Mouse (Mus musculus): Measurements from ENCODE around the gene 6430550D23Rik. TPM values are rescaled to one million over a fixed set of nuclear protein-coding genes. Genes with fewer than 3 reads are reported as not detected.

Gene 6430550D23Rik
- polyA plus RNA-seq, 1 experiment, result 0.09 TPM

DNA sequence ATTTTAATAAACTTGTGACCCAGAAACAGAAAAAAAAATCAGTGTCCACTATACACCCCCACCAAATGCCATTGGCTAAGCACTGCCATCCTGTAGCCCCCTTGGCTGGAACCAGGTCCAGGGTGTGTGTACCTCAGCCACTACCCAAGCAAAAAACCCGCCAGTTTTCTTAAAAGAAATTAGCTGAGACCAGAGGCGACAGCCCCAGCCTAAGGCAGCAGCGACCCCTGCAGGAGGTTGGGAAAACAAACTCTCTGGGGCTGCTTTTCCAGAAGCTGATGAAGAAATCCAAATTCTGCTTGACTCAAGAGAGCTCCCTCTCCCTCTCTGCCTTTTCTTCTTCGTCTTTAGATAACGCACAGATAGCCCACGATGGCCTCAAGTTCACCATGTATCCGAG, 61.7 kb downstream of the 6430550D23Rik start:
- no peak for TF ChIP-seq MYOG (IDR thresholded peaks at IDR 0.05; ENCODE audit: control insufficient read depth, extremely low read depth, insufficient read length)
- no peak for TF ChIP-seq MAX (IDR thresholded peaks at IDR 0.05)
- TF ChIP-seq FOSL1 (IDR thresholded peaks at IDR 0.05; ENCODE audit: insufficient read depth, low read length, poor library complexity, severe bottlenecking), result no peak
- TF ChIP-seq CTCF (IDR thresholded peaks at IDR 0.05; ENCODE audit: control insufficient read depth, insufficient read depth, insufficient read length), result peak; percentile 19
- no peak for TF ChIP-seq MYOD1 (IDR thresholded peaks at IDR 0.05; ENCODE audit: control insufficient read depth, insufficient read length, low read depth)
- TF ChIP-seq USF1 (IDR thresholded peaks at IDR 0.05; ENCODE audit: low read depth), result no peak
- peak; percentile 22 for TF ChIP-seq CEBPB (IDR thresholded peaks at IDR 0.05; ENCODE audit: low read depth)
- H3K27me3 ChIP-seq (ENCODE audit: control insufficient read depth, insufficient read depth, insufficient read length), result no peaks in the 10 kb centered on the region
- H3ac ChIP-seq (ENCODE audit: control insufficient read depth, insufficient read length, low read depth), result no peak overlapping the region
- H3K36me3 ChIP-seq (ENCODE audit: control insufficient read depth, insufficient read depth), result no peaks in the 10 kb centered on the region
- H3K79me2 ChIP-seq (ENCODE audit: control insufficient read depth, insufficient read depth), result no peaks in the 10 kb centered on the region
- no peaks in the 10 kb centered on the region for H3K79me3 ChIP-seq (ENCODE audit: low read depth)
- no peak overlapping the region for H3K4me3 ChIP-seq (ENCODE audit: insufficient read depth, poor library complexity, severe bottlenecking)

DNA sequence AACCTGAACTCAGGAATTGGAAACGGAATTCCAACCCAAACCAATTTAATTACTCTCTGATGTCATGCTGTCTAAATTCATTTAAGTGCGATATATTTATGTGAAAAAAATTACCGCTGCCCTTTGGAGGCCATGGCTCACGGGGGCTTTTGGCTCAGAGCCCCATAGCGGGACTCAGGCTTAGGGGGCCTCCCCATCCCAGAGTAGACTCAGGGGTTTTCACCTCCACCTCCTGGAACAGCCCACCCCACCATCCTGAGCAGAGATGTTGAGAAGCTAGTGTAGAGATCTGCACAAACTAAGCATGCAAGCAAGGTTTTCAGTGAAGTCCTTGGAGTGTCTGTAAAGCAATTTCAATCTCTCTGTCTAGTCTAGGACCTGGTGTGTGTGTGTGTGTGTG, 62.2 kb downstream of the 6430550D23Rik start:
- no peak for TF ChIP-seq FOSL1 (IDR thresholded peaks at IDR 0.05; ENCODE audit: insufficient read depth, low read length, poor library complexity, severe bottlenecking)
- TF ChIP-seq USF1 (IDR thresholded peaks at IDR 0.05; ENCODE audit: low read depth), result no peak
- TF ChIP-seq CTCF (IDR thresholded peaks at IDR 0.05; ENCODE audit: control insufficient read depth, insufficient read depth, insufficient read length), result no peak
- no peak for TF ChIP-seq MYOG (IDR thresholded peaks at IDR 0.05; ENCODE audit: control insufficient read depth, extremely low read depth, insufficient read length)
- no peak for TF ChIP-seq CEBPB (IDR thresholded peaks at IDR 0.05; ENCODE audit: low read depth)
- TF ChIP-seq MAX (IDR thresholded peaks at IDR 0.05), result no peak
- no peak for TF ChIP-seq MYOD1 (IDR thresholded peaks at IDR 0.05; ENCODE audit: control insufficient read depth, insufficient read length, low read depth)
- no peak overlapping the region for H3ac ChIP-seq (ENCODE audit: control insufficient read depth, insufficient read length, low read depth)

DNA sequence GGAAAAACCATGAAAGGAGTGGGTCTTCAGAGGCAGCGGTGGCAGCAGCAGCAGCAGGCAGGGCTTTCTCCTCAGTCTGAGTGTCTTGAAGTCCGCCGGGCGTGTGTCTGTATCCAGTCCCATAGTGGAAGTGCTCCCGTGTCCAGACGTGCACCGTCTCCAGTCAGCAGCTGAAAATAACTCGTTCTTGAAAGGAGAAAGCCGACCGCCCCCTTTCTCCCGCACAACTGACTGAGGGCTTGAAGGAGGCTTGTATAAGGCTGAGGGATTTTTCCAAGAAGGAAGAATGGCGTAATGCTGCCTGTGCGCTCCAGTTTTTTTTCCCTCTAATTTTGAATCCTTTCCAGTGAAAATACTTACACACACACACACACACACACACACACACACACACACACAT, 62.7 kb downstream of the 6430550D23Rik start, which contains the start of gene Gdf5:
Gene Gdf5, minus strand, starts transcription at position 244 of the 400 bp plus-strand sequence.
- Histone ChIP-seq H3K79me3 (ENCODE audit: low read depth) (no peaks in the 10 kb centered on the region), H3K4me3 (ENCODE audit: insufficient read depth, poor library complexity, severe bottlenecking) (no peak within 1 kb of the TSS), H3ac (ENCODE audit: control insufficient read depth, insufficient read length, low read depth) (no peak within 1 kb of the TSS), H3K27me3 (ENCODE audit: control insufficient read depth, insufficient read depth, insufficient read length) (no peaks in the 10 kb centered on the region), H3K79me2 (ENCODE audit: control insufficient read depth, insufficient read depth) (no peaks in the 10 kb centered on the region), H3K36me3 (ENCODE audit: control insufficient read depth, insufficient read depth) (no peaks in the 10 kb centered on the region)
- TF ChIP-seq MYOD1 (IDR thresholded peaks at IDR 0.05; ENCODE audit: control insufficient read depth, insufficient read length, low read depth), result no peak
- no peak for TF ChIP-seq MAX (IDR thresholded peaks at IDR 0.05)
- TF ChIP-seq MYOG (IDR thresholded peaks at IDR 0.05; ENCODE audit: control insufficient read depth, extremely low read depth, insufficient read length), result no peak
- no peak for TF ChIP-seq CTCF (IDR thresholded peaks at IDR 0.05; ENCODE audit: control insufficient read depth, insufficient read depth, insufficient read length)
- no peak for TF ChIP-seq CEBPB (IDR thresholded peaks at IDR 0.05; ENCODE audit: low read depth)
- no peak for TF ChIP-seq USF1 (IDR thresholded peaks at IDR 0.05; ENCODE audit: low read depth)
- no peak for TF ChIP-seq FOSL1 (IDR thresholded peaks at IDR 0.05; ENCODE audit: insufficient read depth, low read length, poor library complexity, severe bottlenecking)

More for the DNA sequence above, 62.2 kb downstream of the 6430550D23Rik start:
- Histone ChIP-seq H3K4me3 (ENCODE audit: insufficient read depth, poor library complexity, severe bottlenecking) (no peak overlapping the region), H3K36me3 (ENCODE audit: control insufficient read depth, insufficient read depth) (no peaks in the 10 kb centered on the region), H3K79me3 (ENCODE audit: low read depth) (no peaks in the 10 kb centered on the region), H3K27me3 (ENCODE audit: control insufficient read depth, insufficient read depth, insufficient read length) (no peaks in the 10 kb centered on the region), H3K79me2 (ENCODE audit: control insufficient read depth, insufficient read depth) (no peaks in the 10 kb centered on the region)

GRCm38 (mm10) chr2:155944685-155945084, 63.1 kb downstream of the 6430550D23Rik start:
- no peaks in the 10 kb centered on the region for H3K79me2 ChIP-seq (ENCODE audit: control insufficient read depth, insufficient read depth)
- no peaks in the 10 kb centered on the region for H3K79me3 ChIP-seq (ENCODE audit: low read depth)
- H3K4me3 ChIP-seq (ENCODE audit: insufficient read depth, poor library complexity, severe bottlenecking), result no peak overlapping the region
- TF ChIP-seq USF1 (IDR thresholded peaks at IDR 0.05; ENCODE audit: low read depth), result no peak
- no peak for TF ChIP-seq FOSL1 (IDR thresholded peaks at IDR 0.05; ENCODE audit: insufficient read depth, low read length, poor library complexity, severe bottlenecking)
- TF ChIP-seq MAX (IDR thresholded peaks at IDR 0.05), result no peak
- no peak for TF ChIP-seq MYOG (IDR thresholded peaks at IDR 0.05; ENCODE audit: control insufficient read depth, extremely low read depth, insufficient read length)
- TF ChIP-seq CTCF (IDR thresholded peaks at IDR 0.05; ENCODE audit: control insufficient read depth, insufficient read depth, insufficient read length), result no peak
- no peaks in the 10 kb centered on the region for H3K36me3 ChIP-seq (ENCODE audit: control insufficient read depth, insufficient read depth)
- H3K27me3 ChIP-seq (ENCODE audit: control insufficient read depth, insufficient read depth, insufficient read length), result no peaks in the 10 kb centered on the region
- no peak overlapping the region for H3ac ChIP-seq (ENCODE audit: control insufficient read depth, insufficient read length, low read depth)

DNA sequence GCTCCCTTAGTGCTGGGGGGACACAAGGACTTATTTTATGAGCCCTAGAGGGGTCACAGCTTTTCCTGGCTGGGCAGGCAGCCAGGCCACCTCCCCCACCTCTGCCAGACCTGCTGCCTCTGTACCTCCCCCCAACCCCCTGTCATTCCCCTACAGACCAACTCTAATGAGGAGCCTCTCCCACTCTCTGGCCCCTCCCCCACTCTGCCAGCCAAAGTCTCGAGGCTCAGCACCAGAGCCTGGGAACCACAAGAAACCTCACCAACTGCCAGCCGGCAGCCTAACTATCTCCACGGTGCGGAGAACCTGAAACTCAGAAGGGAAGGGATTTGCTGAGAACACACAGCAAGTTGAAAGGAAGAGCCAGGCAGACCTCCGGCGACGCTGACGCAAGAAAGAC, 64.3 kb downstream of the 6430550D23Rik start:
- H3K79me2 ChIP-seq (ENCODE audit: control insufficient read depth, insufficient read depth), result no peaks in the 10 kb centered on the region
- no peaks in the 10 kb centered on the region for H3K79me3 ChIP-seq (ENCODE audit: low read depth)
- H3ac ChIP-seq (ENCODE audit: control insufficient read depth, insufficient read length, low read depth), result no peak overlapping the region
- TF ChIP-seq MYOG (IDR thresholded peaks at IDR 0.05; ENCODE audit: control insufficient read depth, extremely low read depth, insufficient read length), result no peak
- no peak for TF ChIP-seq MYOD1 (IDR thresholded peaks at IDR 0.05; ENCODE audit: control insufficient read depth, insufficient read length, low read depth)
- TF ChIP-seq CEBPB (IDR thresholded peaks at IDR 0.05; ENCODE audit: low read depth), result no peak
- TF ChIP-seq MAX (IDR thresholded peaks at IDR 0.05), result no peak
- no peak for TF ChIP-seq USF1 (IDR thresholded peaks at IDR 0.05; ENCODE audit: low read depth)
- TF ChIP-seq CTCF (IDR thresholded peaks at IDR 0.05; ENCODE audit: control insufficient read depth, insufficient read depth, insufficient read length), result no peak
- TF ChIP-seq FOSL1 (IDR thresholded peaks at IDR 0.05; ENCODE audit: insufficient read depth, low read length, poor library complexity, severe bottlenecking), result no peak
- H3K36me3 ChIP-seq (ENCODE audit: control insufficient read depth, insufficient read depth), result no peaks in the 10 kb centered on the region
- no peaks in the 10 kb centered on the region for H3K27me3 ChIP-seq (ENCODE audit: control insufficient read depth, insufficient read depth, insufficient read length)
- no peak overlapping the region for H3K4me3 ChIP-seq (ENCODE audit: insufficient read depth, poor library complexity, severe bottlenecking)

Measured in C2C12 (cell line).